Mouse (Mus musculus) E14TG2a.4 (cell line): ENCODE data around the gene 8030411F24Rik.
"Not testable (repeated sequence)": the region's sequence is repeated elsewhere in the genome, so short reads cannot be mapped to it uniquely, and the experiment has no call there.

Experiments
- H3K27me3 ChIP-seq: 2 replicates; pipeline ENCODE4 v1.6.1; 2014; ENCODE audit warnings: low read length, control low read depth; ENCODE audit not compliant: insufficient read depth
- H3K36me3 ChIP-seq: 2 replicates; pipeline ENCODE4 v1.6.1; 2014; ENCODE audit warnings: low read length, control low read depth; ENCODE audit not compliant: insufficient read depth
- H3K4me1 ChIP-seq: replicated peaks from 2 replicates; pipeline ENCODE4 v1.6.1; 2014; ENCODE audit warnings: low read depth, low read length, control low read depth
- H3K4me3 ChIP-seq: replicated peaks from 2 replicates; pipeline ENCODE4 v1.5.1; 2014; ENCODE audit warnings: mild to moderate bottlenecking, low read length
- H3K9me3 ChIP-seq: 2 replicates; pipeline ENCODE4 v1.6.1; 2014; ENCODE audit warnings: low read length, control low read depth
- CTCF ChIP-seq: conservative IDR thresholded peaks from 2 replicates; pipeline ENCODE4 v1.5.1; 2014; ENCODE audit warnings: low read length
- NANOG ChIP-seq: IDR thresholded peaks from 2 replicates; pipeline ENCODE4 v1.6.1; 2014; ENCODE audit warnings: borderline replicate concordance, low read length, mixed read lengths
- POU5F1 ChIP-seq: IDR thresholded peaks from 2 replicates; pipeline ENCODE4 v1.6.1; 2014; ENCODE audit warnings: low read length, borderline replicate concordance

The 8030411F24Rik gene

GRCm38 (mm10) chr2:148763648-148764388, 18.0 kb upstream of the 8030411F24Rik start:
- H3K36me3 ChIP-seq, result no peaks in the 10 kb centered on the region
- H3K9me3 ChIP-seq, result no peaks in the 10 kb centered on the region
- no peak for TF ChIP-seq NANOG
- no peak for TF ChIP-seq CTCF
- no peak for TF ChIP-seq POU5F1

GRCm38 (mm10) chr2:148771397-148771796, 10.4 kb upstream of the 8030411F24Rik start, which contains the start of gene Cst11:
Gene Cst11 (minus strand): TSS chr2:148771497.
- H3K36me3 ChIP-seq, H3K4me1 ChIP-seq, H3K9me3 ChIP-seq, H3K27me3 ChIP-seq, H3K4me3 ChIP-seq: not testable (repeated sequence)

More at GRCm38 (mm10) chr2:148763648-148764388, 18.0 kb upstream of the 8030411F24Rik start:
- peaks cover 7% of the 10 kb centered on the region for H3K4me1 ChIP-seq
- H3K4me3 ChIP-seq, result no peak overlapping the region
- no peaks in the 10 kb centered on the region for H3K27me3 ChIP-seq

- H3K36me3 ChIP-seq, result no peaks in the 10 kb centered on the region
- TF ChIP-seq CTCF, result no peak
- TF ChIP-seq POU5F1, result no peak
- no peak for TF ChIP-seq NANOG
These were observed 7.3 kb downstream of the 8030411F24Rik start, which contains the start of gene Cst12 for GRCm38 (mm10) chr2:148789142-148789541. Gene Cst12 (plus strand): TSS chr2:148789361.

GRCm38 (mm10) chr2:148798485-148798884, 16.7 kb downstream of the 8030411F24Rik start, which contains the start of gene Cst8:
Gene Cst8 (plus strand): TSS chr2:148798785.
- Histone ChIP-seq H3K9me3 (no peaks in the 10 kb centered on the region), H3K27me3 (no peaks in the 10 kb centered on the region), H3K4me3 (no peak within 1 kb of the TSS), H3K36me3 (no peaks in the 10 kb centered on the region), H3K4me1 (no peaks in the 10 kb centered on the region)
- TF ChIP-seq CTCF, result no peak
- TF ChIP-seq NANOG, result no peak
- no peak for TF ChIP-seq POU5F1

More at GRCm38 (mm10) chr2:148789142-148789541, 7.3 kb downstream of the 8030411F24Rik start, which contains the start of gene Cst12:
- H3K4me3 ChIP-seq, result no peak within 1 kb of the TSS
- no peaks in the 10 kb centered on the region for H3K9me3 ChIP-seq
- no peaks in the 10 kb centered on the region for H3K4me1 ChIP-seq
- H3K27me3 ChIP-seq, result no peaks in the 10 kb centered on the region

- no peaks in the 10 kb centered on the region for H3K27me3 ChIP-seq
- TF ChIP-seq NANOG, result no peak
- no peak for TF ChIP-seq CTCF
- no peak for TF ChIP-seq POU5F1
- no peak overlapping the region for H3K4me3 ChIP-seq
- no peaks in the 10 kb centered on the region for H3K4me1 ChIP-seq
- H3K9me3 ChIP-seq, result no peaks in the 10 kb centered on the region
- H3K36me3 ChIP-seq, result no peaks in the 10 kb centered on the region
These were observed 19.7 kb downstream of the 8030411F24Rik start for GRCm38 (mm10) chr2:148801491-148801921.

- no peaks in the 10 kb centered on the region for H3K4me1 ChIP-seq
- H3K27me3 ChIP-seq, result no peaks in the 10 kb centered on the region
- H3K36me3 ChIP-seq, result no peaks in the 10 kb centered on the region
- no peaks in the 10 kb centered on the region for H3K9me3 ChIP-seq
- H3K4me3 ChIP-seq, result no peak overlapping the region
- TF ChIP-seq POU5F1 (no peak), CTCF (no peak), NANOG (no peak)
These were observed 24.9 kb downstream of the 8030411F24Rik start for GRCm38 (mm10) chr2:148806696-148807095.

- H3K9me3 ChIP-seq, result peaks cover 2% of the 10 kb centered on the region; the same call in 1 of the 2 replicates
- no peak within 1 kb of the TSS for H3K4me3 ChIP-seq
- H3K27me3 ChIP-seq, result no peaks in the 10 kb centered on the region
- H3K36me3 ChIP-seq, result no peaks in the 10 kb centered on the region
- no peak for TF ChIP-seq NANOG
- TF ChIP-seq POU5F1, result no peak
- TF ChIP-seq CTCF, result no peak
- no peaks in the 10 kb centered on the region for H3K4me1 ChIP-seq
These were observed 38.1 kb downstream of the 8030411F24Rik start, which contains the start of gene Cst13 for GRCm38 (mm10) chr2:148819909-148820308. Gene Cst13 (plus strand): TSS chr2:148820081.

- Histone ChIP-seq H3K36me3 (no peaks in the 10 kb centered on the region), H3K27me3 (no peaks in the 10 kb centered on the region), H3K4me3 (no peak overlapping the region), H3K4me1 (peaks cover 11% of the 10 kb centered on the region), H3K9me3 (no peaks in the 10 kb centered on the region)
- TF ChIP-seq CTCF (no peak), POU5F1 (no peak), NANOG (no peak)
These were observed 44.2 kb downstream of the 8030411F24Rik start for GRCm38 (mm10) chr2:148825986-148826385.

- TF ChIP-seq NANOG, result no peak
- TF ChIP-seq CTCF, result no peak
- no peak for TF ChIP-seq POU5F1
- Histone ChIP-seq H3K27me3 (no peaks in the 10 kb centered on the region), H3K4me3 (no peak within 1 kb of the TSS), H3K9me3 (no peaks in the 10 kb centered on the region), H3K4me1 (no peaks in the 10 kb centered on the region), H3K36me3 (no peaks in the 10 kb centered on the region)
These were observed 53.1 kb downstream of the 8030411F24Rik start, which contains the start of gene Cst9 for GRCm38 (mm10) chr2:148834912-148835311. Gene Cst9 (plus strand): TSS chr2:148835147.
